Mouse (Mus musculus) kidney, adult 2 months (tissue): ENCODE measurements around the gene P2ry6.

Experiments used
- CTCF ChIP-seq: fragments of 200-500 bp; conservative IDR thresholded peaks from 2 replicates; pipeline ENCODE4 v1.5.1; 2011; ENCODE audit warnings: low read depth, mild to moderate bottlenecking, control low read depth, low read length, moderate library complexity, mixed read lengths; ENCODE audit not compliant: insufficient read depth, insufficient read length
- POLR2A ChIP-seq: fragments of 200-500 bp; IDR thresholded peaks from one replicate; pipeline ENCODE4 v1.6.1; 2011; ENCODE audit warnings: low read depth, low read length, control low read depth

- TF ChIP-seq POLR2A (no peak), CTCF (no peak)
Measured at GRCm38 (mm10) chr7:100993166-100993565, 18.7 kb upstream of the P2ry6 start.
